Mouse (Mus musculus) bone marrow, adult 2 months (tissue): Measurements from ENCODE around the gene Hmcn2. TPM values are rescaled to one million over a fixed set of nuclear protein-coding genes. Genes with fewer than 3 reads are reported as not detected.

Experiments used
- H3K27ac ChIP-seq: fragments of 200-500 bp; 2 replicates; pipeline ENCODE4 v1.5.1; 2012; ENCODE audit warnings: low read depth, mild to moderate bottlenecking, control low read depth, inconsistent platforms, low read length; ENCODE audit not compliant: control insufficient read depth, poor library complexity, insufficient read depth
- H3K4me1 ChIP-seq: fragments of 200-500 bp; 2 replicates; pipeline ENCODE4 v1.6.1; 2011; ENCODE audit warnings: low read length; ENCODE audit not compliant: control insufficient read depth, insufficient read depth
- H3K4me3 ChIP-seq: fragments of 200-500 bp; replicated peaks from 2 replicates; pipeline ENCODE3; 2011; ENCODE audit warnings: mild to moderate bottlenecking, low read depth, low read length, control low read depth; ENCODE audit not compliant: control insufficient read depth
- CTCF ChIP-seq: fragments of 200-500 bp; IDR thresholded peaks from 2 replicates; pipeline ENCODE4 v1.5.1; 2011; ENCODE audit warnings: low read length, control low read depth; ENCODE audit not compliant: control insufficient read depth, insufficient read depth
- POLR2A ChIP-seq: fragments of 200-500 bp; IDR thresholded peaks from 2 replicates; pipeline ENCODE4 v1.6.1; 2011; ENCODE audit warnings: low read depth, mild to moderate bottlenecking, control low read depth, low read length, borderline replicate concordance; ENCODE audit not compliant: control insufficient read depth
- WGBS: fragments of 180-500 bp; shearing (Covaris S2); methylation state at CpG from one replicate; pipeline ENCODE4 v1.1.7; 2018; 5-methylcytosine and 5-hydroxymethylcytosine counted together
- polyA plus RNA-seq: library from polyadenylated mRNA; stranded (reverse); fragments of >200 nt; gene quantifications from 2 replicates; pipeline ENCODE4 v1.2.4, GENCODE M21; 2011; ENCODE audit warnings: low replicate concordance; ENCODE audit not compliant: missing spikeins, insufficient read depth, insufficient read length

Gene Hmcn2
- polyA plus RNA-seq, 1 experiment: 1.6 TPM

DNA sequence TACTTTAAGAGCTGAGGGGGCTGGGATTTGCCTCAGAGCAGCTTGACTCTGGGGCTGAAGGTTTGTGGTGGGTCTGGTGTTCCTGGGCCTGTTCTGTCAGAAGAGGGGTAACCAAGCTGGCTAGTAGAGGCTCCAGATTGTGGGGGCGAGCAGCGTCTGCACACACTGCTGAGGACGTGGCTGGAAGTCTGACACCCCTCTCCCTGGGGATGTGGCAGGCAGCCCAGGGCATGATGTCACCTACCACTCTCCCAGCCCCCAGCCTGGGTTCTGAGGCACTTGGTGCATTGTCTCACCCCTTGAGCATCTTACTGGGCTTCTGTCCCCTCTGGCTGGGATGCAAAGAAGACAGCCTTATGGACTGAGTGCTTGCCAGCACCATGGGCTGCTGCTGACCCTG lies 34.2 kb downstream of the Hmcn2 start:
- peaks cover 2% of the 10 kb centered on the region; the same call in 1 of the 2 replicates for H3K4me1 ChIP-seq
- no peak overlapping the region for H3K27ac ChIP-seq
- TF ChIP-seq POLR2A: no peak
- TF ChIP-seq CTCF: no peak
- WGBS: 73% methylated on average over 3 of the region's 3 CpGs
- no peak overlapping the region for H3K4me3 ChIP-seq

DNA sequence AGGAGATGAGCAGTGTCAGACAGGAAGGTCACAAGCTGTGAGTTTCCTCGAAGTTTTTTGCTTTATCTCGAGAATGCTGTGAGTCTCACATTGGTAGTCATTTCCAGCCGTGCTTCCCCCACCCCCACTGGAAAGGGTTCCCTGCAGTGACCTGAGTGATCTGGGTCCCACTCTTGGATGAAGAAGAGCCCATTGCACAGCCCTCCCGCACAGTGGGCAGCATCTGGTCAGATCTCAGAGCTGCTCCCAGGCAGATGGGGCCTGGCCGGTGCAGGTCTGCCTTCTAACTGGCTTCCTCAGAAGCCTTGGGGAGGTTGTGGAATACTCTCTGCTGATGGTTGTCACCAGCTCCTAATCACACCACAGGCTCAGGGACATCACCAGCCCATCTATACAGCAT lies 34.6 kb downstream of the Hmcn2 start:
- Histone ChIP-seq H3K27ac (no peak overlapping the region), H3K4me3 (no peak overlapping the region), H3K4me1 (peaks cover 2% of the 10 kb centered on the region; the same call in 1 of the 2 replicates)
- WGBS: 62% methylated on average over 5 of the region's 5 CpGs
- TF ChIP-seq CTCF: no peak
- no peak for TF ChIP-seq POLR2A

DNA sequence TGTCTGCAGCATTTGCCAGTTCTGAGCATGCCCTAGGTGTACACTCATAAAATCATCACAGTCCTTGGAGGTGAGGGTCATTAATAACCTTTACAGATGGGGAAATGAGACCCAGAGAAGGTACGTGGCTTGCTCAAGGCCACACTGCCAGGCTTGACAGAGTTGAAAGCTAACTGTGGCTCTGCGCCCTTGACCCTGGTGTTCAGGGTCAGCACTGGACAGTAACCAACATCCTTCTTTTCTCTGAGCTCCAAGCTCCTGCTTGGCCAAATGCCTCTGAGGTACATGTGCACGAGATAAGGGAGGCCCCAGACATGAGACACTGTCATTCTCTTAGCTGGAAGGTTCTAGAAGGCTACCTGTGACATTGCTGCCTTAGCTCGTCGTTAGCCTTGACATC lies 42.6 kb downstream of the Hmcn2 start:
- TF ChIP-seq POLR2A (no peak), CTCF (no peak)
- H3K27ac ChIP-seq: no peak overlapping the region
- H3K4me3 ChIP-seq: no peak overlapping the region
- peaks cover 4% of the 10 kb centered on the region; the same call in 1 of the 2 replicates for H3K4me1 ChIP-seq
- WGBS: 67% methylated on average over 5 of the region's 5 CpGs

DNA sequence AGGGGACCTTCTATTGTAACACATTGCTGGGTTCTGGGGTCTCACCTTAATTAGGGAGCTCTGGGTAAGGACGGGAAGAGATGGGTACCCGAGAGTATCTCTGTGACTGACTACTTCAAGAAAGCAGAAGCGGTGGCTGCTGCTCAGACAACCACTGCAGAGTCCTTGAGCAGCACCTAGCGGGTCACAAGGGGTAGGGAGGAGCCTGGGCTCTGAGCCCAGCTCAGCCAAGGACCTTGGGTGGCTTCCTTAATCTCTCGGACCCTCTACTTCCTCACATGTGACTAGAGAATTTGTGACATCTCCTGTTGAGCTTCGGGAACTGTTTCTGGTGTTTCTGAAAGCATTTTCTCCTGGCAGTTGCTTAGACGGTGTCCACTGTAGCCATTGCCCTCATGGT lies 45.1 kb downstream of the Hmcn2 start:
- WGBS: 22% methylated on average over 7 of the region's 7 CpGs
- TF ChIP-seq POLR2A (no peak), CTCF (no peak)

DNA sequence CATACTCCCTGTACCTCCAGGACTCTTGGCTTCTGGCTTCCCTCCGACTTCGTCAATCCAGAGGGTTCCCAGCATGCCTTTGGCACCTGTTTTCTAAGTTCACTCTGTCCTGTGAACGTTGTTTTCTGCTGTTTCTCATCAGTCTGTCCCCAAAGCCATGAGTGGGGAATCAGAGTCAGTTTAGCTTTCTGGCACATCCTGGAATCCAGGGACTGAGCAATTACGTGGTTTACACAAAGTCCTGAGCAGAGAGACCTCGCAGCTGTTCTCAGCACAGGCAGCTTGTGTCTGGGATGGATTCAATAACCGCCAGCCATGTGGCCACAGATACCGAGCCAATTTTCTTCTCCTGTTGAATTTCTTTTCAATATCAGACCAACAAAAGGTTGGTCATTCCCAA lies 53.0 kb downstream of the Hmcn2 start:
- TF ChIP-seq POLR2A: no peak
- TF ChIP-seq CTCF: no peak
- Histone ChIP-seq H3K27ac (no peak overlapping the region), H3K4me3 (no peak overlapping the region), H3K4me1 (no peaks in the 10 kb centered on the region)
- WGBS: 71% methylated on average over 7 of the region's 7 CpGs

More for the DNA sequence above, 45.1 kb downstream of the Hmcn2 start:
- H3K4me1 ChIP-seq: peaks cover 2% of the 10 kb centered on the region; the same call in 1 of the 2 replicates
- H3K27ac ChIP-seq: no peak overlapping the region
- H3K4me3 ChIP-seq: no peak overlapping the region

DNA sequence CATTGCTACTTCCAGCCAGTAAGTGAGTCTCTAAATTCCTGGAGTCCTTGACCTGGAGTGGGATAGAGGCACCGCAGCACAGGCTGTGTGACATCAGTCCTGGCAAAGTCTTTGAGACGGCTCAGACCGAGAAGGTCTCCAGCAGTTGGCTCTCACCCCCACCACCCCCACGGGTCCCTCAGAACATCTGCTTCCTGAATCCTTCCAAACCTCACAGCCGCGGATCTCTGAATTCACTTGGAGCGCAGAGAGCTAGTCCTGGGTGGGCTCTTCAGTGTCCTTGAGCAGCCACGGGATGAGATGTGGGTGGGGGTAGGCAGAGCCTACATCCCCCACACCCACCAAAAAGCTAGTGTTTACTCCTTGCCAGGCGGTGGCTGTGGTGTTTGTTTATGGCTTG lies 57.2 kb downstream of the Hmcn2 start:
- 77% methylated on average over 9 of the region's 9 CpGs for WGBS
- no peak overlapping the region for H3K27ac ChIP-seq
- H3K4me1 ChIP-seq: no peaks in the 10 kb centered on the region
- TF ChIP-seq CTCF (no peak), POLR2A (no peak)
- no peak overlapping the region for H3K4me3 ChIP-seq

DNA sequence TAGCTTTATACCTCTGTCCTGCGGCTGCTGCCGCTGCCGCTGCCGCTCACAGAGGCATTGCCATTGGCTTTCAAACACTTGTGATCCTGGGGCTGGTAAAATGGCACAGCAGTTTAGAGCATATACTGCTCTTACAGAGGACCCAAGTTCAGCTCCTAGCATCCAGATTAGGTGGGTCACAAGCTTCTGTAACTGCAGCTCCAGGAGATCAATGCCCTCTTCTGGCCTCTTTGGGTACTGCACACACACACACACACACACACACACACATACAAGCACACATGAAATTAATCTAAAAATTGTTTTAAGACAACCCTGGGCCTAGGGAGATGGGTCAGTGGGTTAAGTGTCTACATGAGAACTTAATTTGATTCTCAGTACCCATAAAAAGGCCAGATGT lies 58.0 kb downstream of the Hmcn2 start:
- H3K4me1 ChIP-seq: no peaks in the 10 kb centered on the region
- WGBS: 93% methylated on average over 4 of the region's 4 CpGs
- H3K4me3 ChIP-seq: no peak overlapping the region
- H3K27ac ChIP-seq: no peak overlapping the region
- TF ChIP-seq POLR2A: no peak
- TF ChIP-seq CTCF: no peak

DNA sequence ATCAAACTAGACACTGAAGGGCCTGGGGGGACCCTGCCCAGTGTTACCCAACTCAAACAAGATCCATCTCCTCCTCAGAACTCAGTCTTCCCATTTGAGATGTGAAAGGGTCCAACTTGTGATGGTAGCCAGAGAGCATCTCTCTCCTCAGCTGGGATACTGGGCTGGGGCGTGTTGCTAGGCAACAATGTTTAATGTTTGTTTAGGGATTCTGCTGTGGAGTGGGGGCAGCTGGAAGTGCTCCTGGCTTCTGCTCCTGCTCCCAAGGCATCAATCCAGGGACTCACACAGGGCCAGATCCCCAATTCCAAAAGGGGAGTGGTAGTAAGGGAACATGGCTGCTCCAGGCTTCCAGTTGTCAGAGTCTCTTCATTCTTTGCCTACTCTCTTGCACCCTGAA lies 60.2 kb downstream of the Hmcn2 start:
- TF ChIP-seq CTCF: no peak
- no peak for TF ChIP-seq POLR2A
- Histone ChIP-seq H3K27ac (no peak overlapping the region), H3K4me1 (no peaks in the 10 kb centered on the region), H3K4me3 (no peak overlapping the region)
- WGBS: 78% methylated on average over 1 of the region's 1 CpGs

DNA sequence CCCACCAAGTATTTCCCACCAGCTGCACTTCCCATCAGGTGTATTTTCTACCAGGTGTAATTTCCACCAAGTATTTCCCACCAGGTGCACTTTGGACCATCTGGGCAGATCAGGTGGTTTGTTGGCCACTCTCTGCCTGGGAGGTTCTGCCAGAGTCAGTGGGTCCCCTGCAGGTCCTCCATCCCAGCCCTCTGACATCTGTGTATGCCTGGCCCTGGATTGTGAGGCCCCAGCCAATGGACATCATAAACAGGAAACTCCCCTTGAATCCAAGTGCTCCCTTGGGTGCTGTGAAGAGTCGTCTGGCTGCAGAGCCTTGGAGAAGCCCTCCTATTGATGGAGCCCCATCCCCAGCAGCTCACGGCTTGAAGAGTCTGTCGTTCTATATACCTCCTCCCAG lies 61.8 kb downstream of the Hmcn2 start:
- no peak overlapping the region for H3K27ac ChIP-seq
- no peaks in the 10 kb centered on the region for H3K4me1 ChIP-seq
- H3K4me3 ChIP-seq: no peak overlapping the region
- WGBS: 41% methylated on average over 3 of the region's 3 CpGs
- TF ChIP-seq CTCF (no peak), POLR2A (no peak)

DNA sequence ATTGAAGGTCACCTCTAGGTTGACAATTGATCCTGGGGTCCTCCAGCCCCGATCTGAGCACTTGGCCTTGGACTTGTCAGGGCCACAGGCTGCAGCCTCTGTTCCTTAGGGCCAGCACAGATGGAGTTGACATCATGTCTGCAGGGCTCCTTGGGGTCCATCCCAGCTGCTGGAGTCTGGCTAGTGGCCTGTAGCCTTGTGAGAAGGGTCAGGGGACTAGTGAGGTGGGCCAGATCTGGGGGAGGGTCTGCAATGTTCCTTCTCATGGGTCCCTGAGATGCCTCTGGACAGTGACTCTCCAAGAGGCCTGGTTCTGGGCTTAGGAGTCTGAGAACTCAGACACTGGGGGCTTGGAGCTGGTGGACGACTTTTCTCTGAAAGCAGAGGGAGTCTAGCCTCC lies 63.3 kb downstream of the Hmcn2 start:
- WGBS: 53% methylated on average over 2 of the region's 2 CpGs
- Histone ChIP-seq H3K4me1 (no peaks in the 10 kb centered on the region), H3K4me3 (no peak overlapping the region), H3K27ac (no peak overlapping the region)
- no peak for TF ChIP-seq POLR2A
- TF ChIP-seq CTCF: no peak
